Mouse (Mus musculus): Measurements from ENCODE around the gene Gpr137.

- no peak for TF ChIP-seq CTCF (IDR thresholded peaks at IDR 0.05; ENCODE audit: low read depth, low read length)
- TF ChIP-seq POLR2A (IDR thresholded peaks at IDR 0.05; ENCODE audit: insufficient read depth, low read length) = no peak
Observed at GRCm38 (mm10) chr19:6926559-6927255, 15.6 kb downstream of the Gpr137 start.
